Mouse (Mus musculus) skeletal muscle tissue, adult 2 months (tissue): ENCODE data around the gene Gm364.

Source experiments
- DNase-seq: peaks from one replicate; pipeline ENCODE4 v3.0.0-alpha.2; 2012; ENCODE audit warnings: low read depth, low spot score

Gm364 gene

GRCm38 (mm10) chrX:57408769-57409168 is at the start of gene Gm364:
Gm364 (plus strand) TSS chrX:57409154.
- DNase-seq: no peak

GRCm38 (mm10) chrX:57359316-57359715 is 49.6 kb upstream of the Gm364 start:
- DNase-seq: no peak

GRCm38 (mm10) chrX:57364891-57365569 is 43.9 kb upstream of the Gm364 start:
- DNase-seq: no peak

GRCm38 (mm10) chrX:57372965-57373364 is 36.0 kb upstream of the Gm364 start:
- no peak for DNase-seq

GRCm38 (mm10) chrX:57373543-57373942 is 35.4 kb upstream of the Gm364 start:
- no peak for DNase-seq

- DNase-seq: no peak
Observed at GRCm38 (mm10) chrX:57374029-57374428, 34.9 kb upstream of the Gm364 start.

- no peak for DNase-seq
Observed at GRCm38 (mm10) chrX:57377096-57377495, 31.9 kb upstream of the Gm364 start.

GRCm38 (mm10) chrX:57378579-57378978 is 30.4 kb upstream of the Gm364 start:
- no peak for DNase-seq

- DNase-seq: no peak
Observed at GRCm38 (mm10) chrX:57380915-57381314, 28.0 kb upstream of the Gm364 start.

- DNase-seq: peak; percentile 90
Observed at GRCm38 (mm10) chrX:57392367-57393246, 16.3 kb upstream of the Gm364 start, which contains the start of gene Rbmx. Rbmx (minus strand) TSS chrX:57393036.

GRCm38 (mm10) chrX:57393412-57393811 is 15.5 kb upstream of the Gm364 start:
- DNase-seq: no peak

GRCm38 (mm10) chrX:57401388-57401787 is 7.6 kb upstream of the Gm364 start:
- no peak for DNase-seq

- DNase-seq: no peak
Observed at GRCm38 (mm10) chrX:57403651-57404050, 5.3 kb upstream of the Gm364 start.

GRCm38 (mm10) chrX:57431610-57432009 is 22.7 kb downstream of the Gm364 start:
- no peak for DNase-seq

- no peak for DNase-seq
Observed at GRCm38 (mm10) chrX:57433897-57434296, 24.9 kb downstream of the Gm364 start.

- DNase-seq: no peak
Observed at GRCm38 (mm10) chrX:57503634-57504033, 94.7 kb downstream of the Gm364 start, which contains the start of gene Gpr101. Gpr101 (minus strand) TSS chrX:57503757.

- DNase-seq: no peak
Observed at GRCm38 (mm10) chrX:57506247-57506646, 97.3 kb downstream of the Gm364 start.

GRCm38 (mm10) chrX:57521117-57522095 is 112.5 kb downstream of the Gm364 start:
- no peak for DNase-seq
